Mouse (Mus musculus) left cerebral cortex, adult 2 months (tissue): ENCODE data around the gene Mpp6. TPM values are rescaled to one million over a fixed set of nuclear protein-coding genes. Genes with fewer than 3 reads are reported as not detected.

Source experiments
- DNase-seq, 2 experiments: peaks; one replicate each; pipeline ENCODE4 v3.0.0; 2021 to 2022; ENCODE audit warnings: low spot score in 2 of 2, mixed read lengths in 1 of 2; ENCODE audit errors: extremely low spot score in 1 of 2
- H3K27ac ChIP-seq: fragments of 200-600 bp; 2 replicates; pipeline ENCODE4 v1.8.1; 2022
- H3K4me3 ChIP-seq: fragments of 200-600 bp; 2 replicates; pipeline ENCODE4 v1.8.1; 2022
- CTCF ChIP-seq: fragments of 200-600 bp; IDR thresholded peaks from 2 replicates; pipeline ENCODE4 v1.8.1; 2022; ENCODE audit warnings: antibody characterized with exemption, mild to moderate bottlenecking, moderate library complexity
- intact Hi-C: fragments of 180-260 bp; cut with DNase I; formaldehyde crosslinking; loops from one replicate; pipeline ENCODE4 v1.15.1; 2025
- total RNA-seq, 2 experiments: library from RNA; stranded (reverse); gene quantifications; 2 replicates each; pipeline ENCODE4 v1.2.3; 2021

Gene Mpp6
- total RNA-seq, 2 experiments from 2014 or later = 82.7 to 89.2 TPM

DNA sequence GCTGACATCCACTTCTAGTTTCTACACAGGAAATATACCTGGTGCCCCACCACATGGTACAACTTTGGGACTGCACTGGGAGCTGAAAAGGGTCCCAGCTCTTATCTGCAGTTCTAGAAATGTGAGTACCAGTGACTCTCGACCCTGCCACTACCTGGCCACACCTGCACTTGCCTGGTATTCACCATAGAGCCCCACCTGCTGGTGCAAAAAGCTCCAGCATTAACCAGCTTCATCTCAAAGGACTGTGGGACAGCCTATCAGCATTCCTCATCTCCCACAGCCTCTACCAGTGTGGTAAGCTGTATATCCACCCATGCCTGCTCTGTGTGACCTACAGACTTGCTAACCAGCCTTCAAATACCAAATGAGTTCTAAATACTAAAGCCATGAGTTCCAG is 122.9 kb downstream of the Mpp6 start:
- intact Hi-C loops = no loop called here
- TF ChIP-seq CTCF = no peak; the same call in 1 of the 2 replicates
- no peak overlapping the region for H3K27ac ChIP-seq
- H3K4me3 ChIP-seq = no peak overlapping the region
- DNase-seq = no peak

GRCm38 (mm10) chr6:50237963-50238362 is 127.9 kb downstream of the Mpp6 start:
- DNase-seq = no peak
- TF ChIP-seq CTCF = no peak
- no peak overlapping the region for H3K27ac ChIP-seq
- H3K4me3 ChIP-seq = no peak overlapping the region
- intact Hi-C loops = no loop called here

DNA sequence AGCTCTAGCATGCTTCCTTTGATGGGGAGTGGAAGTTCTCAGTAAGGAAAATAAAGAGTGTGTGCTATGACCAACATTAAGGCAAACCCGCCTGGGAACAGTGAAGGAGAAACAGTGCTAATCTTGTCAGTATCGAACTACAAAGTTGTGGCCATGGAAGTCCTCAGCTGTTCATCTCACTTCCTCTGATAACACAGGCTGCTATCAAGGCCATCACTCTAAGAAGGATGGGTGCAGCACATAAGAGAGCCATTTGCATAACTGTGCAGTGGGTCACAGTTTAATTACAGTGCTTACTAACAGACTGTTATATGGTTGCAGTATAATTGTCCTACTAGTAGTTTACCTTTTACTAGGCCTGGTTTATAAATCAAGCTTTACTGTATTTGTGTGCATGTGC is 129.9 kb downstream of the Mpp6 start:
- no peak for DNase-seq
- no peak for TF ChIP-seq CTCF
- no peak overlapping the region for H3K4me3 ChIP-seq
- intact Hi-C loops = loop anchor here (5.0 kb wide), 1 partner anchor 117 kb away; no protein-coding TSS in a partner anchor
- H3K27ac ChIP-seq = no peak overlapping the region

GRCm38 (mm10) chr6:50240437-50240836 is 130.4 kb downstream of the Mpp6 start:
- TF ChIP-seq CTCF = no peak

GRCm38 (mm10) chr6:50244126-50244525 is 134.1 kb downstream of the Mpp6 start:
- no peak overlapping the region for H3K4me3 ChIP-seq
- DNase-seq = no peak
- no peak overlapping the region for H3K27ac ChIP-seq
- intact Hi-C loops = loop anchor here (5.0 kb wide), 1 partner anchor 113 kb away; no protein-coding TSS in a partner anchor
- no peak for TF ChIP-seq CTCF

More at GRCm38 (mm10) chr6:50240437-50240836, 130.4 kb downstream of the Mpp6 start:
- DNase-seq = no peak
- intact Hi-C loops = loop anchor here (5.0 kb wide), 1 partner anchor 117 kb away; no protein-coding TSS in a partner anchor
- Histone ChIP-seq H3K27ac (no peak overlapping the region), H3K4me3 (no peak overlapping the region)

GRCm38 (mm10) chr6:50244967-50245366 is 134.9 kb downstream of the Mpp6 start:
- intact Hi-C loops = loop anchor here (5.0 kb wide), 1 partner anchor 112 kb away; no protein-coding TSS in a partner anchor
- no peak for DNase-seq
- no peak overlapping the region for H3K4me3 ChIP-seq
- no peak overlapping the region for H3K27ac ChIP-seq
- TF ChIP-seq CTCF = no peak

- no peak for DNase-seq
- no peak for TF ChIP-seq CTCF
- Histone ChIP-seq H3K4me3 (no peak overlapping the region), H3K27ac (no peak overlapping the region)
- intact Hi-C loops = no loop called here
These were observed 137.3 kb downstream of the Mpp6 start for GRCm38 (mm10) chr6:50247356-50247755.

DNA sequence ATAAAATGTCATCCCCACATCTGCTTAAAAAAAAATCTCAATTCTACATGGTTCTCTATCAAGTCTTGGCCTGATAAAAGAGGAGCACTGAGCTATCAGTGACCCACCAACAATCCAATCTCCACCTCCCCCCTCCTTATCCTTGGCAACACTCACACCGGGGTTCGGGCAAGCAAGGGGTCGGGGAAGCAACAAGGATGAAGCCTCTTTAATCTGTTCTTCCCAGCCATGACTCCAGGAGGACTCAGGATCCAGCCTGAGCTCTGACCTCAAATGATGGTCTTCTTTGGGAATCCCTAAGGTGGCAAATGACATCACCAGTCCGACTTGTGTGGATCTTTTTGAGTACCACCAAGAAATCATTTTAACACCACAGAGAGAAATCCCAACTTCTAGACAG is 137.8 kb downstream of the Mpp6 start:
- H3K4me3 ChIP-seq = no peak overlapping the region
- intact Hi-C loops = no loop called here
- no peak for DNase-seq
- no peak overlapping the region for H3K27ac ChIP-seq
- no peak for TF ChIP-seq CTCF

Other genes starting within 250 kb of the Mpp6 start
- gene Gsdme, start 153.6 kb downstream of the Mpp6 start, total RNA-seq = 10 to 100 TPM; 11.8 to 12.1 TPM